Mouse (Mus musculus): ENCODE data around the gene Adam12. TPM values are rescaled to one million over a fixed set of nuclear protein-coding genes. Genes with fewer than 3 reads are reported as not detected.
A peak's percentile ranks its signal among the peaks of the same experiment; 100 is the strongest.

Adam12 gene
- polyA plus RNA-seq (2014; fragmentation: Nextera tagmentation; extraction: Ambion mirVana), result 22.6 and 24.7 TPM in 2 replicates

GRCm38 (mm10) chr7:134231378-134232346, at the start of gene Adam12:
Gene Adam12 (minus strand): TSS chr7:134232146.
- Histone ChIP-seq H3K27me3 (replicated peaks; ENCODE audit: control insufficient read depth, insufficient read depth, low read length) (no peaks in the 10 kb centered on the region), H3K9ac (ENCODE audit: low read depth, low read length) (no peak within 1 kb of the TSS), H3K4me3 (ENCODE audit: low read depth, low read length) (no peak within 1 kb of the TSS), H3K27ac (replicated peaks; ENCODE audit: low read depth, low read length) (no peak within 1 kb of the TSS), H3K4me2 (ENCODE audit: low read depth, low read length) (no peak within 1 kb of the TSS), H3K9me3 (ENCODE audit: control insufficient read depth, low read length) (no peaks in the 10 kb centered on the region), H3K4me1 (ENCODE audit: control insufficient read depth, insufficient read depth, low read length) (no peaks in the 10 kb centered on the region), H3K36me3 (ENCODE audit: control insufficient read depth, insufficient read depth, low read length) (no peaks in the 10 kb centered on the region)
- ATAC-seq (ENCODE audit: low read depth) (no peak), DNase-seq (ENCODE audit: low spot score) (no peak)
- WGBS, result 57% methylated on average over 14 of the region's 14 CpGs

GRCm38 (mm10) chr7:134272956-134273355, 41.0 kb upstream of the Adam12 start:
- Histone ChIP-seq H3K9ac (ENCODE audit: low read depth, low read length) (no peak overlapping the region), H3K27me3 (replicated peaks; ENCODE audit: control insufficient read depth, insufficient read depth, low read length) (no peaks in the 10 kb centered on the region), H3K27ac (replicated peaks; ENCODE audit: low read depth, low read length) (no peak overlapping the region), H3K4me2 (ENCODE audit: low read depth, low read length) (no peak overlapping the region), H3K4me3 (ENCODE audit: low read depth, low read length) (no peak overlapping the region), H3K36me3 (ENCODE audit: control insufficient read depth, insufficient read depth, low read length) (no peaks in the 10 kb centered on the region), H3K4me1 (ENCODE audit: control insufficient read depth, insufficient read depth, low read length) (no peaks in the 10 kb centered on the region), H3K9me3 (ENCODE audit: control insufficient read depth, low read length) (no peaks in the 10 kb centered on the region)
- ATAC-seq (ENCODE audit: low read depth), result no peak
- DNase-seq (ENCODE audit: low spot score), result no peak
- WGBS, result 92% methylated on average over 5 of the region's 5 CpGs

GRCm38 (mm10) chr7:134272421-134272820, 40.5 kb upstream of the Adam12 start:
- no peak overlapping the region for H3K27ac ChIP-seq (replicated peaks; ENCODE audit: low read depth, low read length)
- no peak for DNase-seq (ENCODE audit: low spot score)
- no peak overlapping the region for H3K4me2 ChIP-seq (ENCODE audit: low read depth, low read length)
- H3K4me1 ChIP-seq (ENCODE audit: control insufficient read depth, insufficient read depth, low read length), result no peaks in the 10 kb centered on the region
- H3K9ac ChIP-seq (ENCODE audit: low read depth, low read length), result no peak overlapping the region
- no peaks in the 10 kb centered on the region for H3K9me3 ChIP-seq (ENCODE audit: control insufficient read depth, low read length)
- no peak overlapping the region for H3K4me3 ChIP-seq (ENCODE audit: low read depth, low read length)
- WGBS, result 81% methylated on average over 4 of the region's 4 CpGs
- ATAC-seq (ENCODE audit: low read depth), result no peak
- no peaks in the 10 kb centered on the region for H3K27me3 ChIP-seq (replicated peaks; ENCODE audit: control insufficient read depth, insufficient read depth, low read length)
- no peaks in the 10 kb centered on the region for H3K36me3 ChIP-seq (ENCODE audit: control insufficient read depth, insufficient read depth, low read length)

GRCm38 (mm10) chr7:134265783-134266182, 33.8 kb upstream of the Adam12 start:
- Histone ChIP-seq H3K4me3 (ENCODE audit: low read depth, low read length) (no peak overlapping the region), H3K4me2 (ENCODE audit: low read depth, low read length) (no peak overlapping the region), H3K4me1 (ENCODE audit: control insufficient read depth, insufficient read depth, low read length) (peaks cover 4% of the 10 kb centered on the region), H3K27me3 (replicated peaks; ENCODE audit: control insufficient read depth, insufficient read depth, low read length) (no peaks in the 10 kb centered on the region), H3K9ac (ENCODE audit: low read depth, low read length) (no peak overlapping the region), H3K9me3 (ENCODE audit: control insufficient read depth, low read length) (no peaks in the 10 kb centered on the region), H3K36me3 (ENCODE audit: control insufficient read depth, insufficient read depth, low read length) (no peaks in the 10 kb centered on the region), H3K27ac (replicated peaks; ENCODE audit: low read depth, low read length) (no peak overlapping the region)
- ATAC-seq (ENCODE audit: low read depth) (no peak), DNase-seq (ENCODE audit: low spot score) (no peak)
- WGBS, result 83% methylated on average over 4 of the region's 4 CpGs

GRCm38 (mm10) chr7:134263146-134263906, 31.4 kb upstream of the Adam12 start:
- Histone ChIP-seq H3K9me3 (ENCODE audit: control insufficient read depth, low read length) (no peaks in the 10 kb centered on the region), H3K27ac (replicated peaks; ENCODE audit: low read depth, low read length) (no peak overlapping the region), H3K27me3 (replicated peaks; ENCODE audit: control insufficient read depth, insufficient read depth, low read length) (no peaks in the 10 kb centered on the region), H3K9ac (ENCODE audit: low read depth, low read length) (no peak overlapping the region), H3K4me2 (ENCODE audit: low read depth, low read length) (no peak overlapping the region), H3K4me1 (ENCODE audit: control insufficient read depth, insufficient read depth, low read length) (peaks cover 4% of the 10 kb centered on the region), H3K36me3 (ENCODE audit: control insufficient read depth, insufficient read depth, low read length) (no peaks in the 10 kb centered on the region), H3K4me3 (ENCODE audit: low read depth, low read length) (no peak overlapping the region)
- DNase-seq (ENCODE audit: low spot score) (peak; percentile 75), ATAC-seq (ENCODE audit: low read depth) (peak; percentile 78; the same call in 1 of the 2 replicates)
- WGBS, result 50% methylated on average over 4 of the region's 4 CpGs

GRCm38 (mm10) chr7:134261003-134261701, 29.2 kb upstream of the Adam12 start:
- peaks cover 4% of the 10 kb centered on the region for H3K4me1 ChIP-seq (ENCODE audit: control insufficient read depth, insufficient read depth, low read length)
- no peak overlapping the region for H3K4me2 ChIP-seq (ENCODE audit: low read depth, low read length)
- H3K36me3 ChIP-seq (ENCODE audit: control insufficient read depth, insufficient read depth, low read length), result no peaks in the 10 kb centered on the region
- no peaks in the 10 kb centered on the region for H3K27me3 ChIP-seq (replicated peaks; ENCODE audit: control insufficient read depth, insufficient read depth, low read length)
- 0 out of 2 replicates have a peak, but pooled peaks have one; percentile 53 for ATAC-seq (ENCODE audit: low read depth)
- H3K4me3 ChIP-seq (ENCODE audit: low read depth, low read length), result no peak overlapping the region
- WGBS, result 45% methylated on average over 4 of the region's 4 CpGs
- H3K27ac ChIP-seq (replicated peaks; ENCODE audit: low read depth, low read length), result no peak overlapping the region
- H3K9me3 ChIP-seq (ENCODE audit: control insufficient read depth, low read length), result no peaks in the 10 kb centered on the region
- no peak overlapping the region for H3K9ac ChIP-seq (ENCODE audit: low read depth, low read length)
- DNase-seq (ENCODE audit: low spot score), result peak; percentile 82

GRCm38 (mm10) chr7:134250273-134250870, 18.4 kb upstream of the Adam12 start:
- 71% methylated on average over 7 of the region's 7 CpGs for WGBS
- Histone ChIP-seq H3K27me3 (replicated peaks; ENCODE audit: control insufficient read depth, insufficient read depth, low read length) (no peaks in the 10 kb centered on the region), H3K4me1 (ENCODE audit: control insufficient read depth, insufficient read depth, low read length) (0 out of 2 replicates have a peak, but pooled peaks cover 5% of the 10 kb centered on the region), H3K36me3 (ENCODE audit: control insufficient read depth, insufficient read depth, low read length) (no peaks in the 10 kb centered on the region), H3K9me3 (ENCODE audit: control insufficient read depth, low read length) (no peaks in the 10 kb centered on the region), H3K4me3 (ENCODE audit: low read depth, low read length) (no peak overlapping the region), H3K9ac (ENCODE audit: low read depth, low read length) (no peak overlapping the region), H3K27ac (replicated peaks; ENCODE audit: low read depth, low read length) (no peak overlapping the region), H3K4me2 (ENCODE audit: low read depth, low read length) (no peak overlapping the region)
- DNase-seq (ENCODE audit: low spot score) (no peak), ATAC-seq (ENCODE audit: low read depth) (no peak)

- ATAC-seq (ENCODE audit: low read depth) (no peak), DNase-seq (ENCODE audit: low spot score) (no peak)
- WGBS, result 84% methylated on average over 2 of the region's 2 CpGs
- Histone ChIP-seq H3K4me2 (ENCODE audit: low read depth, low read length) (no peak overlapping the region), H3K9ac (ENCODE audit: low read depth, low read length) (no peak overlapping the region), H3K36me3 (ENCODE audit: control insufficient read depth, insufficient read depth, low read length) (no peaks in the 10 kb centered on the region), H3K27ac (replicated peaks; ENCODE audit: low read depth, low read length) (no peak overlapping the region), H3K4me3 (ENCODE audit: low read depth, low read length) (no peak overlapping the region), H3K27me3 (replicated peaks; ENCODE audit: control insufficient read depth, insufficient read depth, low read length) (no peaks in the 10 kb centered on the region), H3K4me1 (ENCODE audit: control insufficient read depth, insufficient read depth, low read length) (0 out of 2 replicates have a peak, but pooled peaks cover 5% of the 10 kb centered on the region), H3K9me3 (ENCODE audit: control insufficient read depth, low read length) (no peaks in the 10 kb centered on the region)
Observed at GRCm38 (mm10) chr7:134248041-134248440, 16.1 kb upstream of the Adam12 start.
